Mouse (Mus musculus) kidney, adult 11 months (tissue): Measurements from ENCODE around the gene Hrasls.
A peak's percentile ranks its signal among the peaks of the same experiment; 100 is the strongest.

Experiments
- DNase-seq: peaks from one replicate; pipeline ENCODE4 v3.0.0; 2022

Hrasls gene

GRCm38 (mm10) chr16:29209605-29210411 is at the start of gene Hrasls:
TSS of gene Hrasls (plus strand) at chr16:29209695.
- peak; percentile 49 for DNase-seq

DNA sequence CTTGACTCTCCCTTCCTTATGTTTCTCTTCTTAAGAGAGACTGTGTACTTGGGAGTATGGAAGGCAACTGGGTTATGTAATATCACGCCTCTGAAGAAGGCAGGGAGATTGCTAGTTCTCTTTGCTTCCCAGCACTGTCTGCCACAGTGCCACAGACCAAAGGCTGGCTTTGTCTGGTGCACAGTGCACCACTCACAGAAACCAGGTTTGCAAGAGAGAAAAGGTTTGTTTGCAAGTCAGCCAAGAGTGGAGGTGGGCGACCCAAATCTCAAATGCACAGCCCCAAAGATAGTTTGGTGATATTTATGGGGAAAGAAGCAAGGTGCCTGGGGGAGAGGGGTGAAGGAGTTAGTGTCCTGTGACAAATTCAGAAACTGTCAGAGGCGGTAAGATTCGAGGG is 47.2 kb upstream of the Hrasls start:
- no peak for DNase-seq

DNA sequence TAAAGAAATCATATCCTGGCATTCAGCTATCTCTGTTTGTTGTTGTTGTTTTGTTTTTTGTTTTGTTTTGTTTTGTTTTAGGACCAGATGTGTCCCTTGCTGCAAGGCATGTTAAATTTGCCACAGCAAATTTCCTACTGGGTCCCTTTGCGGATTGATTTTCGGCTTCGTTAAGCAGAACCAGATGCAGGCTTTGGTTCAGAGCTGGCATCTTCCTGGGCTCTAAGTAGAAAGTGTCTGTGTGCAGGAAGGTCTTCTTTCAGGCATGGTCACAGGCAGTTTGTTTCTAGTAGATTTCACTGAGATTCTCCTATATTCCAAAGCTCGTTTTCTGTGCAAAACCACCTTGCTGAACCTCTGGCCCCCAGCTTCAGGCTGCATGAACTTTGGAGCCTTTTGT is 42.4 kb upstream of the Hrasls start:
- DNase-seq, result peak; percentile 3

GRCm38 (mm10) chr16:29171741-29172140 is 37.8 kb upstream of the Hrasls start:
- DNase-seq, result no peak

DNA sequence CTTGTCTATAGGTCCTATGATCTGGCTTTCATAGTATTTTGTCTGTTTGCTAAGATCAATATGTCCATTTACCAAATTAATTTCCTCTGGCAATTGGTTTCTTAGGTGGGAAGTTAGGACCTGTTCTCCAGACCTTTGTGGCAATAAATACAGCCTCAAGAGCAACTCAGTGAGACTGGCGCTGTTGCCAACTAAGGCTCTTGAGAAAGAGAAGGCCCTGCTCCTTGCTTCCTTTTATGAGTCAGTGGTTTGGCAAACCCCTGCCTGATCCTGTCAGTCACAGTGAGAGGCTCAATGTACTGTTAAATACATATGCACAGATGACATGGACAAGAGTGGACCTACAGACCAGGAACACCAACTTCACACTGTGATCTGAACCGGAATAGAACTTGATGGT is 36.3 kb upstream of the Hrasls start:
- DNase-seq, result no peak

GRCm38 (mm10) chr16:29174831-29175350 is 34.6 kb upstream of the Hrasls start:
- DNase-seq, result no peak

DNA sequence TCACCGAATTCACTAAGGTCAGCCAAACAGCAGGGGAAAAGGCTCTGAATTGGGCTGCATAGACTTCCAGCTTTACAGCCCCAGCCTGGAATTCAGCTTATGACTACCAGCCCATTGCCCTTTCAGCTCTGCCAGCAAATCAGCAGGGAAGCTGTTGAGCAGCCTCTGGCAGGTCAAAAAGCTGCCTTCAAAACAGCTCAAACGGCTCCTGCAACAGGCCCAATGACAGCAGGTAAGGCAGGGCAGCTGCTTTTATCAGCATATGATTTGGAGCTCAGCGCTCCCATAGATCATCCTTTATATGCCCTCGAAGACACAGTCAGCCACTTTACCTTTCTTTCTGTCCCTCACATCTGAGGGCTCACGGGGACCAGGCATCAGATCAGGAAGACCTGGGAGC is 16.6 kb upstream of the Hrasls start:
- no peak for DNase-seq

DNA sequence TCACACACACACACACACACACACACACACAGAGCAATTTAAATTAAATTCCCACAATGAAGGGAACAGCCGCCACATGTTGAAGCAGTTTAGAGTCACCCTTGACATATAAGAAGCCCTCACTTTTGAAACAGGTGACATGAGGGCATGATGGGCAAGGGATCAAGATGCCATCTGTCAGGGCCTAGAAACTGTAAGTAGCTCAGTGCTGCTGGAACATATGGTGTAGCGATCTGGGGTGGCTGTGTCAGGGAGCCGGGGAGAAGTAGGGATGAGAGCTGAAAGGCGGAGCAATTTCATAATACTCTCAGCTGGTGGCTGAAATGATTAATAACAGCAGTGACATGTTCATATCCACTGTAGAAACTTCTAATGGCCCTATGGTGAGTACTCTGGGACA is 15.5 kb upstream of the Hrasls start:
- no peak for DNase-seq

DNA sequence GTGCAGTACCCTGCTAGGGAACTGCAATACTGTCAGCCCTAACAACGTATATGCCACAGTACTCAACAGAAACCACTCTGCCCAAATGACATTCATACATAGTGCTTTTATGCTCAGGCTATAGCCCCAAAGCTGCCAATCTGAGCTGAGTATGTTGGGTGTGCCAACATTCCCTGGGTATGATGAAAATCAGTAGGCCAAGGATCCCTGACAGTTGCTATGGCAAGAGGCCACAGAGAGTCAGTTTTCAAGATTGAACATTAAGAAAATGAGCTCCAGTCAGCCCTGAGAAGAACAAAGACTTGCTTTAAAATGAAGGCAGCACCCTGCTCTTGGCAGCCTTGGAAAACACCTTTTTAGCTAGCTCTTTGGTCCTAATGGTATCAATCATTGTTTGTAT is 14.3 kb upstream of the Hrasls start:
- no peak for DNase-seq

DNA sequence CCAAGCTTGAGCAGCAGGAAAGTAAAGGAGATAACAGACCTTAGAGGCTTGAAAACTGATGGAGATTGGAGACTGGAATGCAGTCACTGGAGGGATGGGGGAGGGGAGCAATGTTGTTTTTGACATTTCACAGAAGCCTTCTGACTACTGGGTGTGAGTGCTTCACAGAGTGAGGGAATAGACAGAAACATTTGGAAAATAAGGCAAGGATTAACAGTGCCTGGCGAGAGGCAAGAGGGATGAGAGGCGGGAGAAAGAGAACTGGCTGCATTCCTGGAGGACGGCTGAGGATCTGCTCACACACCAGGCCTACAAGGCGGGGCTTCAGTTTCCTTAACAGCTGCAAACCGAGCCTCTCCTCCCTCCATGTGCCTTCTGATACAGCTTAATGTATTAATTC is 11.0 kb upstream of the Hrasls start:
- no peak for DNase-seq

- DNase-seq, result peak; percentile 6
Observed at GRCm38 (mm10) chr16:29201146-29201545, 8.3 kb upstream of the Hrasls start.

DNA sequence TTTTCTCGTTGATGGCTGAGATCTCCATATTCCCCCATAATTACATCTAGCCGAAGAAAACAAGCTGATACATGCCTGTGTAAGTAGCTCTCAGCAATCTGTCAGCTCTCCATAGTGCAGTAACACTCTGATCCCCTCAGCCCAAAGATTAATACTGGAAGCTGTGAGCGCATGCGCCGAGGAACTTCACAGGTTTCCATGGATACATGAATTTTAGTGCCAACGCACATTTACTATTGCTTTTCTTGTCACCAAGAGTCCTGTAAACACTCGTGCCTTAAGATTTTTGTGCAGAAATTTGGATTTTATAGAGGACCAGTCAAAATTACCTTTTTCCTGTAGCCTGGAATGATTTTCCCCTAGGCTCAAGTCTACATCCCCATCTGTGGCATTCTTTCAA is 4.6 kb upstream of the Hrasls start:
- no peak for DNase-seq

- peak; percentile 28 for DNase-seq
Observed at GRCm38 (mm10) chr16:29205581-29205980, 3.9 kb upstream of the Hrasls start.

DNA sequence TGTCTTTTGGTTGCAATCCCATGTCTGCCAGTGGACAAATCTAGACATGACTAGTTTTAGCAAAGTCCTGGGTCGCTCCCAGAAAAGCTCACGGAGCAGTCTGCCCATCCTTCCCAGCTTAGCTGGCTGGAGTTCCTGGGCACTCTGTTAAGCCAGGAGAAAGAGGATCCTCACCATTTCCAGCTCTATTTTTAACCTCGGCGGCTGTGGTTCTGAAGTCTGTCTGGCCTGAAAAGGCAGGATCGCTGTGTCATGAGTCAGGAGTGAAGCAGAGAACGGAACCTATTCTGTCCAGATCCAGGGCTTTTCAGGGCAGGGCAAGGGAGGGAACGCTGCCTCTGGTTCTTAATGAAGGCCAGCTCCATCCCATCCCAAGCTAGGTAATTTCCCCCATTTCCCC is 654 bp upstream of the Hrasls start:
- DNase-seq, result no peak

GRCm38 (mm10) chr16:29216395-29217295 is 7.2 kb downstream of the Hrasls start:
- DNase-seq, result no peak

- no peak for DNase-seq
Observed at GRCm38 (mm10) chr16:29235951-29236350, 26.5 kb downstream of the Hrasls start.

DNA sequence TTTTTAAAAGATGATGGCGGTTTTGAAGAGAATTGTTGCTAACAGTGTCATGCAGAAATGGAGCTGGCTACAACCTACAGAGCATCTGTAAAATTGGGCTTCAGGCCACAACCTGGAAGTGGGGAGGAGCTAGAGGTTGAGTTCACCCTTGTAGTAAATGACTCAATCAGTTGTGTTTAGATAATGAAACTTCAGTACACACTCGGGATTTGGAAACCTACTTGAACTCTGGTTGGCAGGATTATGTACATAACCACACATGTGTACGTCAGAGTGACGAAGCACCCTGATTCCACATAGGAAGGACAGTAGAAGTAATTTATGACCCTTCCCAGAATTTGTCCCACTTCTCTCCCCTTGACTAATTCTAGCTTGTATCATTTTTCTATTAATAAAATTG is 44.8 kb downstream of the Hrasls start:
- DNase-seq, result no peak
